Mouse (Mus musculus) hematopoietic stem cell, adult 5-6 weeks (primary cell): ENCODE results near the gene Arpc4. TPM values are rescaled to one million over a fixed set of nuclear protein-coding genes. Genes with fewer than 3 reads are reported as not detected.

Source experiments
- ATAC-seq, 2 experiments: fragments of 125-278 bp in 1 of 2; replicated peaks in 1 of 2; 2 replicates each; pipeline ENCODE4 v1.8.0; 2016 to 2017; ENCODE audit warnings: inconsistent platforms in 2 of 2, mild to moderate bottlenecking in 2 of 2, moderate number of reproducible peaks in 2 of 2, low read depth in 1 of 2, moderate TSS enrichment in 1 of 2; ENCODE audit not compliant: low FRiP score in 2 of 2, poor library complexity in 2 of 2, severe bottlenecking in 2 of 2, insufficient read depth in 1 of 2, low TSS enrichment in 1 of 2
- total RNA-seq: library from RNA; stranded (forward); fragments of 172-1452, 232-1000 nt; gene quantifications from 2 replicates; pipeline ENCODE4 v1.2.3, GENCODE M21; 2017

Arpc4 gene
- total RNA-seq, 1 experiment from 2014 or later = 191 TPM

GRCm38 (mm10) chr6:113426696-113427095 lies 48.8 kb downstream of the Arpc4 start:
- ATAC-seq = no peak

- peak; percentile 42 to 52; a peak in 2 of 4 replicates for ATAC-seq
Measured at GRCm38 (mm10) chr6:113427397-113427796, 49.5 kb downstream of the Arpc4 start.

- ATAC-seq = no peak
Measured at GRCm38 (mm10) chr6:113428006-113428405, 50.1 kb downstream of the Arpc4 start.

GRCm38 (mm10) chr6:113429965-113430364 lies 52.0 kb downstream of the Arpc4 start:
- ATAC-seq = no peak

GRCm38 (mm10) chr6:113430846-113431245 lies 52.9 kb downstream of the Arpc4 start:
- ATAC-seq = no peak

GRCm38 (mm10) chr6:113431801-113432200 lies 53.9 kb downstream of the Arpc4 start:
- no peak for ATAC-seq

- no peak for ATAC-seq
Measured at GRCm38 (mm10) chr6:113433661-113434060, 55.7 kb downstream of the Arpc4 start.

GRCm38 (mm10) chr6:113434691-113435090 lies 56.8 kb downstream of the Arpc4 start:
- no peak for ATAC-seq

GRCm38 (mm10) chr6:113435664-113436205 lies 57.8 kb downstream of the Arpc4 start, which contains the start of gene Cidec:
Gene Cidec (minus strand): TSS chr6:113435760.
- ATAC-seq = no peak

GRCm38 (mm10) chr6:113437135-113437534 lies 59.2 kb downstream of the Arpc4 start:
- ATAC-seq = no peak

- no peak for ATAC-seq
Measured at GRCm38 (mm10) chr6:113438721-113439430, 61.0 kb downstream of the Arpc4 start.

Other genes with a start within 250 kb of the Arpc4 start
- gene Lhfpl4, start 182.7 kb upstream of the Arpc4 start, total RNA-seq = 0.69 TPM in 1 of 2 replicates, not detected in the other
- gene Mtmr14, start 140.3 kb upstream of the Arpc4 start, total RNA-seq = 40.0 and 44.6 TPM in 2 replicates
- gene Cpne9, start 95.8 kb upstream of the Arpc4 start, total RNA-seq = 0.35 TPM in 1 of 2 replicates, not detected in the other
- 24.6 and 35.6 TPM in 2 replicates for gene Brpf1, start 71.0 kb upstream of the Arpc4 start, total RNA-seq
- 9.8 TPM in 2 replicates for gene Ogg1, start 51.1 kb upstream of the Arpc4 start, total RNA-seq
- 56.3 and 59.9 TPM in 2 replicates for gene Camk1, start 34.1 kb upstream of the Arpc4 start, total RNA-seq
- gene Tada3, start 232 bp upstream of the Arpc4 start, total RNA-seq = 25.5 and 37.9 TPM in 2 replicates
- 1.5 and 7.5 TPM in 2 replicates for gene Ttll3, start 11.1 kb downstream of the Arpc4 start, total RNA-seq
- 4.5 and 4.6 TPM in 2 replicates for gene Rpusd3, start 41.2 kb downstream of the Arpc4 start, total RNA-seq
- gene Cidec, start 57.6 kb downstream of the Arpc4 start, total RNA-seq = not detected in 2 replicates
- gene Jagn1, start 64.5 kb downstream of the Arpc4 start, total RNA-seq = 15.9 and 28.2 TPM in 2 replicates
- gene Il17re, start 80.4 kb downstream of the Arpc4 start, total RNA-seq = 8.4 and 10.6 TPM in 2 replicates
- gene Il17rc, start 93.3 kb downstream of the Arpc4 start, total RNA-seq = 0.65 and 1.4 TPM in 2 replicates
- gene Creld1, start 105.2 kb downstream of the Arpc4 start, total RNA-seq = 7.4 and 8.3 TPM in 2 replicates
- gene Prrt3, start 123.8 kb downstream of the Arpc4 start, total RNA-seq = not detected in 2 replicates
- 31.2 and 37.1 TPM in 2 replicates for gene Emc3, start 153.5 kb downstream of the Arpc4 start, total RNA-seq
- gene Fancd2, start 153.6 kb downstream of the Arpc4 start, total RNA-seq = 22.0 and 25.4 TPM in 2 replicates
- not detected in 2 replicates for gene Fancd2os, start 222.6 kb downstream of the Arpc4 start, total RNA-seq
- 104 and 118 TPM in 2 replicates for gene Brk1, start 226.7 kb downstream of the Arpc4 start, total RNA-seq
- 13.5 and 18.6 TPM in 2 replicates for gene Vhl, start 245.8 kb downstream of the Arpc4 start, total RNA-seq